Mouse (Mus musculus): ENCODE measurements around the gene Try10.
"Not testable (repeated sequence)": the region's sequence is repeated elsewhere in the genome, so short reads cannot be mapped to it uniquely, and the experiment has no call there.

DNA sequence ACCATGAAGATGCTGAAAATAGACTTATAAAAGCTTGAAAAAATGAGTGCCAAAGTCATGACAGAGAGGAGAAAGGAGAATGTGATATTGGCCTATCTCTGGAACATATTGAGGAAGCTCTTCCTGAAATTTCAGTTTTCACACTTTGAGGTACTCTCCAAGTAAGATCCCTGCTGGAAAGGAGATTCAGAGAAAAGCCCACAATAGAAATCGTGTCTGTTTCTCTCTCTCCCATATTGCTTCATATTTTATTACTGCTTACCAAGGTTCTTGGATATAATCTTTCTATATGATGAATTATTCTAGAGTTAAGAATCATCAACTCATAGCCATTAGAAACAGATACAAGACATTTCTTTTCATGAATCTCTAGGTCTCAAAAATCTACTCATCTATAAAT, 37.7 kb downstream of the Try10 start:
- not testable (repeated sequence) for TF ChIP-seq POLR2A (IDR thresholded peaks at IDR 0.05; ENCODE audit: insufficient read depth, low read depth, low read length); CTCF (IDR thresholded peaks at IDR 0.05)

Measured in heart, adult 2 months (tissue).